Comparison of ENCODE assay signal across 8 mouse cellular contexts in the genomic region with DNA sequence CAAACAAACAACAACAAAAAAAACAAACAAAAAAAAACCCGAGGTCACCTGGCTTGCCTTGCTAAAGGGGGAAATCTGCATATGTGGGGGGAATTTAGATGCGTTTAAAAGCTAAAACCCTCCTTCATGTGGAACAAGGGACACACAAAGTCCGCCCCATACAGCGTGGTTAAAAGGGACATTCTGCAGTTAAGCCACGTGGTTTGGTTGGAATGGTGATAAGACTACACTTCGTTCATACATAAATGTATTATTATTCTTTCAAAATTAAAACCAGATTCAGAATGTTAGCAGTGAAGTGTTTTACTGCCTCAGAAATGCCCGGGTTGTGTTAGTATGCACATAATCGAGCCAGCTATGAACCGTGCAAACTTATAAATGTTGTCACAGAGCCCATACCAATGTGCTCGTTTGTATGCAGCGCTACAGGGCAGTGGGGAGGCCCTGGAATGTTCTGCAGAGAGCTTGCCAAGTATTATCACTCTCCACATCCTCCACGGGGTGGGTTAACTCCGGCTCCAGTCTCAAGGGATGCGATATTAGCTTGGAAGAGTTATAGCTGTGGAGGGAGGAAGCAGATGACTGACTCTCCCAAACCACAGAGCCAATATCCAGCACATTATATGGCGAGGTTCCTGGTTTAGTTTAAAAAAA.
DNase-seq lines count a peak whose midpoint lies in the region; ATAC-seq lines count a peak whose summit lies in the region.

No protein-coding gene starts in this region.

- H3K27ac ChIP-seq in embryonic facial prominence, embryonic 13.5 days = peak overlapping the region; percentile 98
- peak overlapping the region; percentile 93 for H3K27ac ChIP-seq in limb, embryonic 10.5 days
- peak overlapping the region; percentile 82 for H3K27ac ChIP-seq in neural tube, embryonic 15.5 days (replicated peaks)

- peak; percentile 78 for ATAC-seq in embryonic facial prominence, embryonic 13.5 days (ENCODE audit: insufficient number of reproducible peaks, insufficient read depth, low FRiP score, low TSS enrichment, low read depth)
- ATAC-seq in neural tube, embryonic 15.5 days (ENCODE audit: low FRiP score) = peak; percentile 74

- H3K4me3 ChIP-seq in embryonic facial prominence, embryonic 13.5 days = no peak overlapping the region
- H3K4me3 ChIP-seq in limb, embryonic 10.5 days = peak overlapping the region; percentile 71; the same call in 1 of the 2 replicates
- H3K4me3 ChIP-seq in neural tube, embryonic 15.5 days (replicated peaks) = no peak overlapping the region

- H3K36me3 ChIP-seq in embryonic facial prominence, embryonic 13.5 days = no peaks in the 10 kb centered on the region
- peaks cover 6% of the 10 kb centered on the region for H3K36me3 ChIP-seq in limb, embryonic 10.5 days
- H3K36me3 ChIP-seq in neural tube, embryonic 15.5 days = no peaks in the 10 kb centered on the region

- H3K9me3 ChIP-seq in embryonic facial prominence, embryonic 13.5 days = no peaks in the 10 kb centered on the region
- H3K9me3 ChIP-seq in limb, embryonic 10.5 days (replicated peaks) = no peaks in the 10 kb centered on the region
- no peaks in the 10 kb centered on the region for H3K9me3 ChIP-seq in neural tube, embryonic 15.5 days (replicated peaks)

- H3K27me3 ChIP-seq in embryonic facial prominence, embryonic 13.5 days = no peaks in the 10 kb centered on the region
- H3K27me3 ChIP-seq in limb, embryonic 10.5 days (ENCODE audit: low read depth, poor library complexity, severe bottlenecking) = no peaks in the 10 kb centered on the region
- H3K27me3 ChIP-seq in neural tube, embryonic 15.5 days (replicated peaks) = no peaks in the 10 kb centered on the region

- DNase-seq in NIH3T3 (ENCODE audit: low read depth) = peak; percentile 96
- peak; percentile 40 to 47 for DNase-seq in heart, postnatal 36 days
- DNase-seq in limb, embryonic 10.5 days (ENCODE audit: low spot score) = no peak
- DNase-seq in cerebellum, postnatal 4 days (ENCODE audit: low spot score in 2 of 2) = no peak
- no peak for DNase-seq in thymus, postnatal 14 days
- no peak for DNase-seq in cerebellum, postnatal 25 days

- H3K4me1 ChIP-seq in embryonic facial prominence, embryonic 13.5 days = peaks cover 98% of the 10 kb centered on the region
- H3K4me1 ChIP-seq in limb, embryonic 10.5 days = peaks cover 100% of the 10 kb centered on the region
- peaks cover 98% of the 10 kb centered on the region for H3K4me1 ChIP-seq in neural tube, embryonic 15.5 days

- peak overlapping the region; percentile 67 for H3K4me2 ChIP-seq in embryonic facial prominence, embryonic 13.5 days
- peak overlapping the region; percentile 35 for H3K4me2 ChIP-seq in neural tube, embryonic 15.5 days

- intact Hi-C loops in heart, postnatal 36 days (cut with DNase I) = no loop called here

- WGBS in embryonic facial prominence, embryonic 13.5 days = 19% methylated on average over 15 of the region's 15 CpGs
- 51% methylated on average over 15 of the region's 15 CpGs for WGBS in limb, embryonic 10.5 days
- WGBS in neural tube, embryonic 15.5 days = 11% methylated on average over 15 of the region's 15 CpGs

- no peak overlapping the region for H3K9ac ChIP-seq in embryonic facial prominence, embryonic 13.5 days
- H3K9ac ChIP-seq in neural tube, embryonic 15.5 days (replicated peaks) = no peak overlapping the region

Comparison
In these comparisons a context has a peak if more than half of its experiments do, and no peak if none do; other contexts are left out.
1. DNase-seq: peak in NIH3T3 (single experiment) and heart, postnatal 36 days (2 of 2); none in limb, embryonic 10.5 days (single experiment), cerebellum, postnatal 4 days (0 of 2), thymus, postnatal 14 days (single experiment) and cerebellum, postnatal 25 days (0 of 2).
2. Peak in every context shown above with its lines, with median percentiles within 50 percentile points of each other: H3K27ac ChIP-seq.